Mouse (Mus musculus) kidney, adult 2 months (tissue): ENCODE measurements around the gene Acadl. TPM values are rescaled to one million over a fixed set of nuclear protein-coding genes. Genes with fewer than 3 reads are reported as not detected.
A peak's percentile ranks its signal among the peaks of the same experiment; 100 is the strongest.

Experiments used
- DNase-seq: peaks from one replicate; pipeline ENCODE4 v3.0.0; 2021
- H3K27ac ChIP-seq: fragments of 200-500 bp; 2 replicates; pipeline ENCODE4 v1.5.1; 2012; ENCODE audit warnings: low read depth, low read length, control low read depth, inconsistent platforms; ENCODE audit not compliant: insufficient read depth
- H3K27me3 ChIP-seq: fragments of 200-500 bp; replicated peaks from 2 replicates; pipeline ENCODE4 v1.6.1; 2012; ENCODE audit warnings: mild to moderate bottlenecking, moderate library complexity, low read length, inconsistent platforms; ENCODE audit not compliant: control insufficient read depth, insufficient read depth
- H3K36me3 ChIP-seq: fragments of 200-500 bp; 2 replicates; pipeline ENCODE4 v1.6.1; 2012; ENCODE audit warnings: mild to moderate bottlenecking, moderate library complexity, low read length, inconsistent platforms; ENCODE audit not compliant: control insufficient read depth, insufficient read depth
- H3K4me1 ChIP-seq: fragments of 200-500 bp; 2 replicates; pipeline ENCODE4 v1.6.1; 2011; ENCODE audit warnings: low read length; ENCODE audit not compliant: control insufficient read depth, insufficient read depth
- H3K4me3 ChIP-seq: fragments of 200-500 bp; 2 replicates; pipeline ENCODE4 v1.5.1; 2011; ENCODE audit warnings: mild to moderate bottlenecking, low read depth, low read length, control low read depth; ENCODE audit not compliant: insufficient read depth
- CTCF ChIP-seq: fragments of 200-500 bp; conservative IDR thresholded peaks from 2 replicates; pipeline ENCODE4 v1.5.1; 2011; ENCODE audit warnings: low read depth, mild to moderate bottlenecking, control low read depth, low read length, moderate library complexity, mixed read lengths; ENCODE audit not compliant: insufficient read depth, insufficient read length
- POLR2A ChIP-seq: fragments of 200-500 bp; IDR thresholded peaks from one replicate; pipeline ENCODE4 v1.6.1; 2011; ENCODE audit warnings: low read depth, low read length, control low read depth
- WGBS: fragments of 180-500 bp; shearing (Covaris S2); methylation state at CpG from one replicate; pipeline ENCODE4 v1.1.7; 2018; 5-methylcytosine and 5-hydroxymethylcytosine counted together
- polyA plus RNA-seq: library from polyadenylated mRNA; depleted of rRNA; stranded (reverse); fragments of >200 nt; gene quantifications from 2 replicates; pipeline ENCODE4 v1.2.3, GENCODE M21; 2012

Acadl gene
- polyA plus RNA-seq, 1 experiment, result 123 TPM

DNA sequence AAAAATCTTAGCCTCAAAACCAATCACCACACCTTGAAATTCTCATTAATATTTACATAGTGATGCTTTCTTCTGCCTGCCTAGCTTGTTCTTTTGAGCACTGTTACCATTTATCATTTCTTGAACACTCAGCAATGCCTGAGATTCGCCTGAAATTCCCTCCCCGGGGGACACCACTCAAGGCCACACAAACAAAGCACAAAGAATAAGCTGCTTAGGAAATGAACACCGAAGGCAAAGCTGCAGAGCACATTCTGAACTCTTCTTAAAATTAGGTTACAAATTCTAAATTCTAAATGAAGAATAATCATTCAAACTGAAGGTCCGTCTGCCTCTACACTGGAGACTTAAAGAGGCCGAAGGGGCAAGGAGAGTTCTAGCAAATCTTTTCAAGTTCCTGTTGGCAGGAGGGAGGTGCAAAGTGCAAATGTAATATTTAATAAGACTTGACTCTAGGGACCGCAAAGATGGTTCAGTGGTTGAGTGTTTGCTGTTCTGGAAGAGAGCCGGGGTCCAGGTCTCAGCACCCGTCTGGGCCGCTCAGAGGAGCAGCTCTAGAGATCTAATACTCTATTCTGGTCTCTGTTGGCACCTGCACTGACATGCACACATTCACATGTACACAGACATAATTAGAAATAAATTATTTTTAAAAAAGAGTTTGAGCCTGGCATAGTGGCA, 33.5 kb downstream of the Acadl start:
- peak; percentile 75 for DNase-seq
- no peak overlapping the region for H3K4me3 ChIP-seq
- TF ChIP-seq POLR2A (no peak), CTCF (no peak)
- H3K36me3 ChIP-seq, result peaks cover 2% of the 10 kb centered on the region
- WGBS, result 55% methylated on average over 9 of the region's 9 CpGs
- H3K27ac ChIP-seq, result peak overlapping the region; percentile 74
- peaks cover 19% of the 10 kb centered on the region for H3K4me1 ChIP-seq
- H3K27me3 ChIP-seq, result no peaks in the 10 kb centered on the region

DNA sequence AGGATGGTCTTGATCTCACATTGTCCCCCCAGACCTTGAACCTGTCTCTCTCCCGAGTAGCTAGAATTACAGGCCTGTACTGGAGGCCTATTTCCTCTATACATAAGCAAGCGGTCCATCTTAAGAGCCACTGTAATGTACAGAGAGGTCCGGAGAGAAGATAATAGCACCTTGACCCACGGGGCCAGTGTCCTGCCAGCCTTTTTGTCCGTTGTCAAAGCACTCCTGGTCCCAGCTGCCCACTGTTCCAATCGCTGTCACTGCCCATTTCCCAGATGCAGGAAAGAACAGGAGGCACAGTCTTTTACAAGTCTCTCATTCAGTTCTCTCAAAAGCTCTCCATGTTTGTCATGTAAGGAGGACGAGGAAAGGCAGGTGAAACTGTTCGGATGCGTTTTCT, 41.1 kb downstream of the Acadl start:
- Histone ChIP-seq H3K4me1 (peaks cover 4% of the 10 kb centered on the region; the same call in 1 of the 2 replicates), H3K27me3 (no peaks in the 10 kb centered on the region), H3K36me3 (no peaks in the 10 kb centered on the region; the same call in 1 of the 2 replicates), H3K4me3 (no peak overlapping the region), H3K27ac (no peak overlapping the region)
- no peak for DNase-seq
- TF ChIP-seq POLR2A (no peak), CTCF (no peak)
- WGBS, result 89% methylated on average over 9 of the region's 9 CpGs

DNA sequence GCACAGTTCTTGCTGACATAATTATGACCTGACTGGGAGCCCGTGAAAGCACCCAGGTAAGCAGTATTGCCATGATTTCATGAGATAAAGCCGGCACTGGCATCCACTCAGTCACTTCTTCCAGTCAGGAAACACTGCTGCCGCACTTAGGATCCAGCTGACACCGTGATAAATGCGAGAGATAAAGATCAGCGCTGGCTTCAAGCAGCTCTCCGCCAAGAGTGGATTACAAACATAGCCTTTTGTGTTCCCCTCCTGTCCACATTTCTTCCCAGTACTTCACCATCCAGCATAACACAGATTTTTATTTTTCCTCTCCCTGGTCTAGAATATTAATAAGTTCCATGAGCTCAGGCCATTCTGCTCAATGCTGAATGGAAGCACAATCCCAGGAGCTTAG, 42.8 kb downstream of the Acadl start:
- Histone ChIP-seq H3K27me3 (no peaks in the 10 kb centered on the region), H3K27ac (no peak overlapping the region), H3K4me3 (no peak overlapping the region), H3K36me3 (no peaks in the 10 kb centered on the region), H3K4me1 (peaks cover 4% of the 10 kb centered on the region; the same call in 1 of the 2 replicates)
- DNase-seq, result peak; percentile 63
- 35% methylated on average over 7 of the region's 7 CpGs for WGBS
- TF ChIP-seq POLR2A, result no peak
- no peak for TF ChIP-seq CTCF

- no peak for DNase-seq
- Histone ChIP-seq H3K4me1 (peaks cover 8% of the 10 kb centered on the region; the same call in 1 of the 2 replicates), H3K27ac (peak overlapping the region; percentile 92), H3K36me3 (no peaks in the 10 kb centered on the region), H3K27me3 (no peaks in the 10 kb centered on the region), H3K4me3 (peak overlapping the region; percentile 76)
- TF ChIP-seq POLR2A (no peak), CTCF (no peak)
- 1% methylated on average over 20 of the region's 20 CpGs for WGBS
Measured at GRCm38 (mm10) chr1:66817865-66818315, 45.2 kb downstream of the Acadl start.

GRCm38 (mm10) chr1:66817453-66817839, 45.6 kb downstream of the Acadl start, which contains the start of gene Kansl1l:
Kansl1l (minus strand) TSS chr1:66817562.
- TF ChIP-seq CTCF (no peak), POLR2A (no peak)
- DNase-seq, result peak; percentile 97

GRCm38 (mm10) chr1:66816837-66817452, 46.1 kb downstream of the Acadl start:
- peaks cover 8% of the 10 kb centered on the region; the same call in 1 of the 2 replicates for H3K4me1 ChIP-seq
- peak; percentile 96 for DNase-seq
- WGBS, result under 1% methylated on average over 52 of the region's 63 CpGs
- H3K27me3 ChIP-seq, result no peaks in the 10 kb centered on the region
- peak overlapping the region; percentile 100 for H3K4me3 ChIP-seq
- TF ChIP-seq POLR2A (no peak), CTCF (no peak)
- H3K36me3 ChIP-seq, result no peaks in the 10 kb centered on the region
- peak overlapping the region; percentile 100 for H3K27ac ChIP-seq

More at GRCm38 (mm10) chr1:66817453-66817839, 45.6 kb downstream of the Acadl start, which contains the start of gene Kansl1l:
- H3K4me3 ChIP-seq, result peak within 1 kb of the TSS; percentile 100
- 2% methylated on average over 52 of the region's 56 CpGs for WGBS
- no peaks in the 10 kb centered on the region for H3K27me3 ChIP-seq
- peaks cover 8% of the 10 kb centered on the region; the same call in 1 of the 2 replicates for H3K4me1 ChIP-seq
- peak within 1 kb of the TSS; percentile 100 for H3K27ac ChIP-seq
- H3K36me3 ChIP-seq, result no peaks in the 10 kb centered on the region

DNA sequence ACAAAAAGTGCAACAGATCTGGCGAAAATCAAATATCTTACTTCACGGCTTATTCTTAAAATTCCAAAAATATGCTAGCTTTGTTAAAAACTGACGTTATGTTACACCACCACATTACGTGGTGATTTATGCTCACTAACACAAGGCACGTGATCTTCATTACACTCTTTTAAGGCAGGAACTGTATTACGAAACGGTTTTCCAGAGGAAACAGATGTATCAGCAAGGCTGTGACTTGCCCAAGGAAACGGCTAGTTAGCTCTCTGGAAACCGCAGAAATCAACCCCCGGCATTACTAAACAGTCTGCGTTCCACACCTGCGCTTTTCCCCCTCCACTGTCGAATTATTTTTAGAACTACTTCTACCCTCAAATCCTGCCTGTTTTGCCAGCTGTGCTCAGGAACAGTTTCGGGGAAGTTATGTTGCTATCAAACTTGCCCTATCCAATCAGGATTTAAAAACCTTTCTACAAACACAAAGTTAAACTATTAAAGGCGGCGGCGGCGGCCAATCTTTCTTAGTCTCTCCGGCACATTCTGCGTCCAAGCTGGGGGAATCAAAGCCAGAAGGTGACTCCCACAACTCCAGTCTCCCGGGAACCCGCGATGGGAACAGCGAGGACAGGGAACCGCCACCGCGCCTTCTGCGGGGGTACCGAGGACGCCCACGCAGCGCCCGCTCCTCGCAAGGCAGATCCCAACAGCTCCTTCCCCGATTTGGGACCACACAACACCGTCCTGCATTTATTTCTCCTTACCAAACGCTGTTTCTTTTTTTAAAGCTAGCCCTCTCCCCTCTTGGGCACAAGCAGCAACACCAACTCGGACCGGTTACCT, 46.9 kb downstream of the Acadl start:
- H3K27me3 ChIP-seq, result no peaks in the 10 kb centered on the region
- no peaks in the 10 kb centered on the region for H3K36me3 ChIP-seq
- peak; percentile 87 for DNase-seq
- TF ChIP-seq POLR2A (no peak), CTCF (no peak)
- H3K27ac ChIP-seq, result peak overlapping the region; percentile 100
- H3K4me1 ChIP-seq, result peaks cover 8% of the 10 kb centered on the region; the same call in 1 of the 2 replicates
- under 1% methylated on average over 39 of the region's 39 CpGs for WGBS
- peak overlapping the region; percentile 100 for H3K4me3 ChIP-seq
